Mouse (Mus musculus) MEL (cell line): ENCODE measurements around the gene Uba5. TPM values are rescaled to one million over a fixed set of nuclear protein-coding genes. Genes with fewer than 3 reads are reported as not detected.

Source experiments
- DNase-seq: peaks from one replicate; pipeline ENCODE4 v3.0.0; 2011; ENCODE audit warnings: low read depth, low spot score
- H3K27ac ChIP-seq: 2 replicates; pipeline ENCODE4 v1.5.1; 2012; ENCODE audit warnings: low read depth, mild to moderate bottlenecking, control low read depth, low read length, moderate library complexity; ENCODE audit not compliant: control insufficient read depth
- H3K27me3 ChIP-seq, 2 experiments: fragments of 150-350 bp in 1 of 2; sonication (generic) in 1 of 2; 2 replicates each; pipeline ENCODE4 v1.6.1; 2012; ENCODE audit warnings: low read length in 2 of 2, mild to moderate bottlenecking in 2 of 2, improper control_type of control experiment in 1 of 2, moderate library complexity in 1 of 2; ENCODE audit not compliant: insufficient read depth in 2 of 2, control insufficient read depth in 1 of 2
- H3K36me3 ChIP-seq, 2 experiments: 2 replicates each; pipeline ENCODE4 v1.6.1; 2012 to 2014; ENCODE audit warnings: low read length in 2 of 2, improper control_type of control experiment in 1 of 2, inconsistent platforms in 1 of 2, mild to moderate bottlenecking in 1 of 2; ENCODE audit not compliant: insufficient read depth in 2 of 2, control insufficient read depth in 1 of 2
- H3K4me1 ChIP-seq, 2 experiments: fragments of 150-350 bp in 1 of 2; sonication (generic) in 1 of 2; 2 replicates each; pipeline ENCODE4 v1.6.1; 2012; ENCODE audit warnings: low read length in 2 of 2, improper control_type of control experiment in 1 of 2, mild to moderate bottlenecking in 1 of 2; ENCODE audit not compliant: insufficient read depth in 2 of 2, control insufficient read depth in 1 of 2
- H3K4me3 ChIP-seq, 2 experiments: fragments of 150-350 bp in 1 of 2; sonication (generic) in 1 of 2; 2 replicates each; pipeline ENCODE4 v1.5.1; 2012; ENCODE audit warnings: low read depth in 2 of 2, low read length in 2 of 2, mild to moderate bottlenecking in 2 of 2, moderate library complexity in 2 of 2, control low read depth in 1 of 2, improper control_type of control experiment in 1 of 2; ENCODE audit not compliant: control insufficient read depth in 1 of 2, insufficient read depth in 1 of 2
- H3K79me2 ChIP-seq: 2 replicates; pipeline ENCODE4 v1.6.1; 2012; ENCODE audit warnings: mild to moderate bottlenecking, low read length, moderate library complexity; ENCODE audit not compliant: control insufficient read depth, poor library complexity, insufficient read depth
- H3K9ac ChIP-seq: 2 replicates; pipeline ENCODE4 v1.6.1; 2012; ENCODE audit warnings: low read depth, mild to moderate bottlenecking, control low read depth, low read length, moderate library complexity; ENCODE audit not compliant: control insufficient read depth, poor library complexity, severe bottlenecking
- H3K9me3 ChIP-seq: fragments of 150-350 bp; sonication (generic); replicated peaks from 2 replicates; pipeline ENCODE4 v1.6.1; 2012; ENCODE audit warnings: mild to moderate bottlenecking, low read length, improper control_type of control experiment, moderate library complexity; ENCODE audit not compliant: insufficient read depth
- CHD1 ChIP-seq: IDR thresholded peaks from 2 replicates; pipeline ENCODE4 v1.6.1; 2012; ENCODE audit warnings: low read depth, mild to moderate bottlenecking, inconsistent platforms, low read length, improper control_type of control experiment
- CHD2 ChIP-seq: IDR thresholded peaks from 2 replicates; pipeline ENCODE4 v1.6.1; 2011; ENCODE audit warnings: low read length, improper control_type of control experiment
- CTCF ChIP-seq, 3 experiments: IDR thresholded peaks in 2 of 3; conservative IDR thresholded peaks in 1 of 3; 2 replicates each; pipeline ENCODE4 v1.5.1; 2011 to 2012; ENCODE audit warnings: low read length in 3 of 3, low read depth in 2 of 3, mild to moderate bottlenecking in 2 of 3, improper control_type of control experiment in 1 of 3, inconsistent platforms in 1 of 3, mixed read lengths in 1 of 3, moderate library complexity in 1 of 3; ENCODE audit not compliant: control insufficient read depth in 1 of 3, insufficient read depth in 1 of 3, poor library complexity in 1 of 3, severe bottlenecking in 1 of 3
- ELF1 ChIP-seq: IDR thresholded peaks from 2 replicates; pipeline ENCODE4 v1.6.1; 2014; ENCODE audit warnings: low read depth, mild to moderate bottlenecking, inconsistent platforms, low read length, improper control_type of control experiment, moderate library complexity
- EP300 ChIP-seq, 2 experiments: IDR thresholded peaks; 2 replicates each; pipeline ENCODE4 v1.6.1; 2011; ENCODE audit warnings: improper control_type of control experiment in 2 of 2, low read length in 2 of 2, low read depth in 1 of 2, mild to moderate bottlenecking in 1 of 2
- GABPA ChIP-seq: IDR thresholded peaks from 2 replicates; pipeline ENCODE4 v1.6.1; 2012; ENCODE audit warnings: low read depth, mild to moderate bottlenecking, inconsistent platforms, low read length, improper control_type of control experiment, moderate library complexity
- HCFC1 ChIP-seq: IDR thresholded peaks from 2 replicates; pipeline ENCODE4 v1.6.1; 2012; ENCODE audit warnings: low read depth, mild to moderate bottlenecking, inconsistent platforms, low read length, improper control_type of control experiment, moderate library complexity
- MXI1 ChIP-seq: IDR thresholded peaks from 2 replicates; pipeline ENCODE4 v1.6.1; 2011; ENCODE audit warnings: mild to moderate bottlenecking, low read depth, low read length, improper control_type of control experiment
- NELFE ChIP-seq: IDR thresholded peaks from 2 replicates; pipeline ENCODE4 v1.6.1; 2011; ENCODE audit warnings: low read depth, low read length, improper control_type of control experiment
- NRF1 ChIP-seq: IDR thresholded peaks from 2 replicates; pipeline ENCODE4 v1.6.1; 2014; ENCODE audit warnings: low read depth, mild to moderate bottlenecking, inconsistent platforms, low read length, improper control_type of control experiment, moderate library complexity; ENCODE audit not compliant: poor library complexity, insufficient read depth, severe bottlenecking
- POLR2A ChIP-seq, 2 experiments: IDR thresholded peaks; 2 replicates each; pipeline ENCODE4 v1.6.1; 2011 to 2012; ENCODE audit warnings: low read length in 2 of 2, mild to moderate bottlenecking in 2 of 2, control low read depth in 1 of 2, improper control_type of control experiment in 1 of 2, low read depth in 1 of 2, moderate library complexity in 1 of 2; ENCODE audit not compliant: control insufficient read depth in 1 of 2, insufficient read depth in 1 of 2, poor library complexity in 1 of 2
- POLR2AphosphoS5 ChIP-seq: IDR thresholded peaks from 2 replicates; pipeline ENCODE4 v1.6.1; 2012; ENCODE audit warnings: low read depth, borderline replicate concordance, mild to moderate bottlenecking, inconsistent platforms, low read length, moderate library complexity, mixed read lengths
- RAD21 ChIP-seq: IDR thresholded peaks from 2 replicates; pipeline ENCODE4 v1.6.1; 2011; ENCODE audit warnings: mild to moderate bottlenecking, low read depth, low read length, improper control_type of control experiment
- SIN3A ChIP-seq: IDR thresholded peaks from 2 replicates; pipeline ENCODE4 v1.6.1; 2012; ENCODE audit warnings: low read length, improper control_type of control experiment, inconsistent platforms
- SMC3 ChIP-seq: IDR thresholded peaks from 2 replicates; pipeline ENCODE4 v1.6.1; 2011; ENCODE audit warnings: low read depth, low read length, improper control_type of control experiment
- TAL1 ChIP-seq: IDR thresholded peaks from 2 replicates; pipeline ENCODE4 v1.6.1; 2012; ENCODE audit warnings: mild to moderate bottlenecking, inconsistent platforms, low read length, moderate library complexity, mixed read lengths
- TBP ChIP-seq: IDR thresholded peaks from 2 replicates; pipeline ENCODE4 v1.8.0; 2011; ENCODE audit warnings: low read depth, low read length, improper control_type of control experiment
- TCF12 ChIP-seq: IDR thresholded peaks from 2 replicates; pipeline ENCODE4 v1.6.1; 2014; ENCODE audit warnings: low read depth, mild to moderate bottlenecking, inconsistent platforms, low read length, improper control_type of control experiment, moderate library complexity
- UBTF ChIP-seq: IDR thresholded peaks from 2 replicates; pipeline ENCODE4 v1.6.1; 2012; ENCODE audit warnings: low read depth, mild to moderate bottlenecking, inconsistent platforms, low read length, improper control_type of control experiment, moderate library complexity, borderline replicate concordance; ENCODE audit not compliant: insufficient read depth
- ZC3H11A ChIP-seq: IDR thresholded peaks from 2 replicates; pipeline ENCODE4 v1.6.1; 2012; ENCODE audit warnings: low read depth, mild to moderate bottlenecking, inconsistent platforms, low read length, improper control_type of control experiment
- ZKSCAN1 ChIP-seq: IDR thresholded peaks from 2 replicates; pipeline ENCODE4 v1.6.1; 2012; ENCODE audit warnings: low read depth, mild to moderate bottlenecking, inconsistent platforms, low read length, improper control_type of control experiment, moderate library complexity
- ZMIZ1 ChIP-seq: IDR thresholded peaks from 2 replicates; pipeline ENCODE4 v1.6.1; 2012; ENCODE audit warnings: low read depth, mild to moderate bottlenecking, inconsistent platforms, low read length, improper control_type of control experiment, moderate library complexity
- polyA plus RNA-seq, 2 experiments: library from polyadenylated mRNA; stranded (reverse) in 1 of 2; unstranded in 1 of 2; fragments of >175 nt in 1 of 2; fragments of >200 nt in 1 of 2; gene quantifications; 2 replicates each; pipeline versions ENCODE4 v1.2.1 to v1.2.4; 2012; ENCODE audit warnings: low replicate concordance in 2 of 2, low read depth in 1 of 2; ENCODE audit not compliant: insufficient read length in 2 of 2, insufficient read depth in 1 of 2, missing spikeins in 1 of 2
- total RNA-seq: library from RNA; depleted of rRNA; stranded (reverse); fragments of 300-350 nt; gene quantifications from 2 replicates; pipeline ENCODE4 v1.2.3, GENCODE M21; 2012

Uba5 gene
- total and polyA plus RNA-seq, 3 experiments, result 30.8 to 35.5 TPM; not detected in 1

DNA sequence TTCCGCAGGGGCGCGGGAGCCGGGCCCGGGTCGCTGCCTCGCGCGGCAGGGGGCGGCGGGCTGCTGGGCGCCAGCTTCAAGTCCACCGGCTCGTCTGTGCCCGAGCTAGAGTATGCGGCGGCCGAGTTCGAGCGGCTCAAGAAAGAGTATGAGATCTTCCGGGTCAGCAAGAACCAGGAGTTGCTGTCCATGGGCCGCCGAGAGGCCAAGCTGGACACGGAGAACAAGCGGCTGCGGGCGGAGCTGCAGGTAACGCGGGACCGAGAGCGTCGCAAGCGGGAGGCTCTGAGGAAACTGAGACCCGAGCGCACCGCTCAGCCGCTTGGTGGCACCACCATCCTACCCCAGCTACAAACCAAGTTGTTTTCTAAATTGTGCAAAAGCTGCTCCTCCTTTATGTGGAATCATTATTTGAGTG lies 60.0 kb downstream of the Uba5 start:
- peaks cover 0 to 8% of the 10 kb centered on the region in 2 experiments; a peak in 2 of 4 replicates for H3K4me1 ChIP-seq
- peak; percentile 89 for DNase-seq
- no peaks in the 10 kb centered on the region for H3K27me3 ChIP-seq
- H3K36me3 ChIP-seq, result peaks cover 0 to 2% of the 10 kb centered on the region in 2 experiments; a peak in 1 of 4 replicates
- no peak overlapping the region for H3K27ac ChIP-seq
- H3K9me3 ChIP-seq, result no peaks in the 10 kb centered on the region
- TF ChIP-seq MXI1 (peak; percentile 52; the same call in 1 of the 2 replicates), RAD21 (peak; percentile 75), TBP (peak; percentile 65; the same call in 1 of the 2 replicates), SMC3 (peak; percentile 54), UBTF (peak; percentile 91; the same call in 1 of the 2 replicates), CHD1 (no peak), TAL1 (no peak), ELF1 (no peak), CTCF (IDR thresholded peaks at IDR 0.05 in 2 of 3, conservative IDR thresholded peaks at IDR 0.05 in 1 of 3; ENCODE audit: control insufficient read depth in 1 of 3, insufficient read depth in 1 of 3, low read depth in 2 of 3, low read length in 3 of 3, poor library complexity in 1 of 3, severe bottlenecking in 1 of 3) (peak; percentile 52 to 79 (median 77)), ZC3H11A (peak; percentile 37; the same call in 1 of the 2 replicates), ZMIZ1 (no peak), SIN3A (peak; percentile 80; the same call in 1 of the 2 replicates), HCFC1 (no peak)
- H3K9ac ChIP-seq, result peak overlapping the region; percentile 59
- peak overlapping the region; percentile 62 to 65 for H3K4me3 ChIP-seq
- H3K79me2 ChIP-seq, result no peaks in the 10 kb centered on the region

DNA sequence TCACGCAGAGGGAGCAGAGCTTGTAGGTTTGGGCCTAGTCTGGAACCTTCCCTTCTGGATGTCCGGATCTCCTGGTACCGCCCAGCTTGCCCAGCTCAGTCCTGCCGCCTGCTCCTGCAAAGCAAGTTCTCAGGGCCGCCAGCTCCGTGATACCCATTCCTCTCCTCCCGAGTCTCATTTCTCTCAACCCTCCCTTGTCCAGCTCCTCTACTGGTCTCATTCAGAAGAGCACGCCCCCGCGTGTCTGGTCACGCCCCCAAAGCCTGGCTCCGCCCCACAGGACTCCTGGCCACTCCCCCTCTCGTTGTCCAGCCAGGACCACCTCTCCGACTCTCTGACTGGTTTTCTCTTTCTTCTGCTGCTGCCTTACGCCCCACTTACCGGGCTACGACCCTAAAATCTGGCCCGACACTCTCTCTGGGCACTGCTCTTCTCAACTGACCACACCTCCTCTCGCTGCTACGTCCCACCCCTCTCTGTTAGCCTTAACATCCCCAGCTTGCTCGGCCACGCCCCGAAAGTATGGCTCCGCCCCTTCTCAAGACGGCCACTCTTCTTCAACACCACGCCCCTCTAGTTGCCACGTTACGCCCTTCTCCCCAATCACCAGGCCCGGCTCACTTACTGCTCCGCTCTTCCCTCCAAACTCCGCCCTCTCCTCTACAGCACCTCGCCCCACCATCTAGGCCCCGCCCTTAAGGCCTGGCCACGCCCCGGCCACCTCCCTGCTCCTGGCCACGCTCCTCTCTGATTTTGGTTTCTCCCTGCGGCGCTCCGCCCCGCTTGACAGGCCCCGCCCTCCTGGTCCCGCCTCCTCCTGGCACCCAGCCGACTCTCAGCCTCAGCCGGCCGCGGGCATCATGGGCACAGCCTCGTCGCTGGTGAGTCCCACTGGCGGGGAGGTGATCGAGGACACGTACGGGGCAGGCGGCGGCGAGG lies 60.7 kb downstream of the Uba5 start, which contains the start of gene Nphp3:
TSS of gene Nphp3 (plus strand) at position 624 of the 939 bp plus-strand sequence.
- peak within 1 kb of the TSS; percentile 59 for H3K9ac ChIP-seq
- 0 out of 2 replicates have a peak, but pooled peaks have one; percentile 19 for TF ChIP-seq TBP
- peak in 1 of 2 experiments; percentile 35; a peak in 1 of 4 replicates for TF ChIP-seq POLR2A (IDR thresholded peaks at IDR 0.05; ENCODE audit: control insufficient read depth in 1 of 2, insufficient read depth in 1 of 2, low read depth in 1 of 2, low read length in 2 of 2, poor library complexity in 1 of 2)
- TF ChIP-seq TCF12, result peak; percentile 13; the same call in 1 of the 2 replicates
- TF ChIP-seq ZKSCAN1, result no peak
- TF ChIP-seq NELFE, result peak; percentile 51
- TF ChIP-seq MXI1, result 0 out of 2 replicates have a peak, but pooled peaks have one; percentile 10
- TF ChIP-seq CHD2, result no peak
- TF ChIP-seq GABPA, result no peak
- no peak for TF ChIP-seq EP300 (IDR thresholded peaks at IDR 0.05; ENCODE audit: low read depth in 1 of 2, low read length in 2 of 2)
- no peak for TF ChIP-seq POLR2AphosphoS5
- peak; percentile 20; the same call in 1 of the 2 replicates for TF ChIP-seq NRF1
- no peak within 1 kb of the TSS for H3K27ac ChIP-seq
- no peaks in the 10 kb centered on the region for H3K9me3 ChIP-seq
- H3K79me2 ChIP-seq, result no peaks in the 10 kb centered on the region
- H3K27me3 ChIP-seq, result no peaks in the 10 kb centered on the region
- DNase-seq, result peak; percentile 100
- peaks cover 0 to 8% of the 10 kb centered on the region in 2 experiments; a peak in 2 of 4 replicates for H3K4me1 ChIP-seq
- H3K4me3 ChIP-seq, result peak within 1 kb of the TSS; percentile 65 to 96
- peaks cover 0 to 2% of the 10 kb centered on the region in 2 experiments; a peak in 1 of 4 replicates for H3K36me3 ChIP-seq
